Mouse (Mus musculus) midbrain, embryonic 10.5 days (tissue): ENCODE results near the gene Cd6. TPM values are rescaled to one million over a fixed set of nuclear protein-coding genes. Genes with fewer than 3 reads are reported as not detected.
A peak's percentile ranks its signal among the peaks of the same experiment; 100 is the strongest.

Source experiments
- DNase-seq: peaks from one replicate; pipeline ENCODE4 v3.0.0-alpha.2; 2017; ENCODE audit warnings: low spot score
- H3K27ac ChIP-seq: fragments of 300-500 bp; sonication (generic); replicated peaks from 2 replicates; pipeline ENCODE4 v1.5.1; 2016; ENCODE audit warnings: mild to moderate bottlenecking
- H3K27me3 ChIP-seq: fragments of 300-500 bp; sonication (generic); 2 replicates; pipeline ENCODE4 v1.6.1; 2016; ENCODE audit warnings: low read depth, mild to moderate bottlenecking; ENCODE audit not compliant: poor library complexity, severe bottlenecking
- H3K36me3 ChIP-seq: fragments of 300-500 bp; sonication (generic); 2 replicates; pipeline ENCODE4 v1.6.1; 2016; ENCODE audit warnings: mild to moderate bottlenecking, moderate library complexity
- H3K4me1 ChIP-seq: fragments of 300-500 bp; sonication (generic); 2 replicates; pipeline ENCODE4 v1.6.1; 2016
- H3K4me3 ChIP-seq: fragments of 300-500 bp; sonication (generic); 2 replicates; pipeline ENCODE4 v1.5.1; 2016; ENCODE audit warnings: mild to moderate bottlenecking, moderate library complexity
- H3K9me3 ChIP-seq: fragments of 300-500 bp; sonication (generic); replicated peaks from 2 replicates; pipeline ENCODE4 v1.6.1; 2016; ENCODE audit warnings: mild to moderate bottlenecking
- WGBS: fragments of 180-500 bp; shearing (Covaris S2); methylation state at CpG from one replicate; pipeline ENCODE4 v1.1.7; 2016; 5-methylcytosine and 5-hydroxymethylcytosine counted together
- polyA plus RNA-seq: library from polyadenylated mRNA; unstranded; fragments of >200 nt; fragmentation: Nextera tagmentation; extraction: Ambion mirVana; gene quantifications from 2 replicates; pipeline ENCODE4 v1.2.1, GENCODE M21; 2016

Gene Cd6
- polyA plus RNA-seq, 1 experiment from 2014 or later, result not detected

DNA sequence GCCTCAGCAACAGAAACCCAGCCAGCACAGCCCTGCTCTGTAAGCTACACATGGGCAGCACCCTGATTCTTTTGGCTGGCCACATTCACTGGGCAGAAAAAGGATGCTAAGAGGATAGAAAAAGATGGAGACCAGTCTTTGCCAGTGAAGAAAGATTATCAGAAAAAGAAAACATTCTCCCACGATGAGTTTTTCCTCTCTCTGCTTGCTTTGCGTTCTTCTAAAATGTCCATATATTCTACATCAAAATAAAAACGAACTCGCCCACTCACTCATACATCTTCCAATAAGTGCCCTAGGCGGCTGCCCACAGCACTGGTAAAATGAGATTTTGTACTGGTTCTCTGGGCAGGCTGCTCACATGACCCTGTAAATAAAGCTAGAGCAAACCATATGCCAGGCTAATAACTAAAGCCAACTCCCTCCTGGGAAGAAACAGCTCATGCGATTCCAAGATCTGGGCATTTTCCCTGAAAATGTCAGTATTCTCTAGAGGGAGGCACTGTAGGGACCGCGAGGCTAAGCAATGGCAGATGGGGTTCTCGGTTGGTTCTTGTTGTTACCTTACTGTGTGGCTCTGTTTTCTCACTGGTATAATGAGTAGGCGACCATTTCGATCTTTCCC lies 24.1 kb downstream of the Cd6 start:
- H3K4me1 ChIP-seq, result peaks cover 11% of the 10 kb centered on the region
- no peaks in the 10 kb centered on the region for H3K36me3 ChIP-seq
- H3K4me3 ChIP-seq, result no peak overlapping the region
- WGBS, result 93% methylated on average over 11 of the region's 11 CpGs
- H3K9me3 ChIP-seq, result no peaks in the 10 kb centered on the region
- DNase-seq, result no peak
- H3K27ac ChIP-seq, result no peak overlapping the region
- no peaks in the 10 kb centered on the region for H3K27me3 ChIP-seq

DNA sequence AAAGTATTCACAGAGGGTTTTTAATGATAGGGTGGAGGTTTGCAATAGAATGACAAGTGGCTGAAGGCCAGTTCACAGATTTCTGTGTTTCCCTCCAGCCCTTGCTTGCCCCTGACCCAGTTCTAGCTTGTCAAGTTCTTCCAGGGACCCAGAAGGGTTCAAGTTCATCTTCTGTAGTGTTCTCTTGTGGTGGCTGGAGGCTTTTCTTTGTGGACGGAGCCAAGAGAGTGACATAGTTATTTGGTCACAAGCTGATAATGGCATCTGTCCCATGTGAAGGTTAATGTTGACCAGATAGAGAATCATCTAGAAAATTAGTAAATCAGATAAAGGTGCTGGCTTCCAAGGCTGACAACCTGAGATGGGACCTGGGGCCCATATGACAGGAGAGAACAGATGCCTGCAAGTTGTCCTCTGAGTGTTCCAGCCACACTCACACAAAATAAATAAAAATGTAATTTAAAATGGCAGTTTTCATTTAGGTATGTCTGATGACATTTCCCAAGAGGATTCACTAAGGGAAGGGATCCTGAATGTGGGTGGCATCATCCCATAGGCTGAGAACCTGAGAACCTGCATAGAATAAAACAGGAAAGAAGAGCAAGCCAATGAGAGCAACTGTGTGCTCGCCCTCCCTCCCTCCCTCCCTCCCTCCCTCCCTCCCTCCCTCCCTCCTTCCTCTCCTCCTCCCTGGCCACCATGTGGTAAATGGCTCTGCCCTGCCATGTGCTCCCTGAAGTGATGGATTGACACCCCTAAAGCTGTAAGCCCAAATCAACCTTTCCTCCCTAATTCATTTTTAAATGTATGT lies 24.8 kb downstream of the Cd6 start:
- no peak for DNase-seq
- no peak overlapping the region for H3K27ac ChIP-seq
- no peaks in the 10 kb centered on the region; the same call in 1 of the 2 replicates for H3K27me3 ChIP-seq
- 87% methylated on average over 1 of the region's 2 CpGs for WGBS
- no peaks in the 10 kb centered on the region for H3K9me3 ChIP-seq
- peaks cover 9% of the 10 kb centered on the region for H3K4me1 ChIP-seq
- H3K4me3 ChIP-seq, result no peak overlapping the region
- H3K36me3 ChIP-seq, result no peaks in the 10 kb centered on the region

- WGBS, result 77% methylated on average over 5 of the region's 5 CpGs
- DNase-seq, result no peak
- no peaks in the 10 kb centered on the region for H3K4me1 ChIP-seq
Observed at GRCm38 (mm10) chr19:10803751-10804150, 26.1 kb downstream of the Cd6 start.

DNA sequence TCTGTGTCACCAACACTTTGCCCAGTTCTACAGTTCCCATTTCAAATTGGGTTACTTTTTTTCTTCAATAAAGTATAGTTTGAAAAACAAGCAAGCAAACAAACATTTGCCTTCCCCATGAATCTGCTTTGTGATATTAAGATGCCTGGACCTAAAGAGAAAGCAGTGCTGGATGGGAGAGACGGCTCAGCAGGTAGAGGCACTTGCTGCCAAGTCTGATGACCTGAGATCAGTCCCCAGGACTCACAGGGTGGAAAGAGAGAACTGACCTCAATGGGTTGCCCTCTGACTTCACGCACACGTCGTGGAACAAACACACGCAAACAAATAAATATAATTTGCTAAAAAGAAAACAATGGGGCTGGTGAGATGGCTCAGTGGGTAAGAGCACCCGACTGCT lies 28.0 kb downstream of the Cd6 start:
- H3K4me3 ChIP-seq, result no peak overlapping the region
- 84% methylated on average over 6 of the region's 6 CpGs for WGBS

More at GRCm38 (mm10) chr19:10803751-10804150, 26.1 kb downstream of the Cd6 start:
- Histone ChIP-seq H3K4me3 (no peak overlapping the region), H3K36me3 (no peaks in the 10 kb centered on the region), H3K9me3 (no peaks in the 10 kb centered on the region), H3K27me3 (no peaks in the 10 kb centered on the region; the same call in 1 of the 2 replicates), H3K27ac (no peak overlapping the region)

GRCm38 (mm10) chr19:10801070-10801469 lies 28.8 kb downstream of the Cd6 start:
- Histone ChIP-seq H3K36me3 (no peaks in the 10 kb centered on the region), H3K27me3 (no peaks in the 10 kb centered on the region; the same call in 1 of the 2 replicates), H3K4me1 (no peaks in the 10 kb centered on the region), H3K4me3 (no peak overlapping the region), H3K27ac (no peak overlapping the region), H3K9me3 (no peaks in the 10 kb centered on the region)
- WGBS, result 85% methylated on average over 6 of the region's 6 CpGs
- no peak for DNase-seq

More for the DNA sequence above, 28.0 kb downstream of the Cd6 start:
- H3K27me3 ChIP-seq, result no peaks in the 10 kb centered on the region; the same call in 1 of the 2 replicates
- DNase-seq, result no peak
- H3K4me1 ChIP-seq, result no peaks in the 10 kb centered on the region
- H3K27ac ChIP-seq, result no peak overlapping the region
- no peaks in the 10 kb centered on the region for H3K9me3 ChIP-seq
- no peaks in the 10 kb centered on the region for H3K36me3 ChIP-seq

- Histone ChIP-seq H3K4me3 (no peak overlapping the region), H3K9me3 (no peaks in the 10 kb centered on the region), H3K36me3 (no peaks in the 10 kb centered on the region), H3K27ac (no peak overlapping the region), H3K4me1 (no peaks in the 10 kb centered on the region), H3K27me3 (no peaks in the 10 kb centered on the region; the same call in 1 of the 2 replicates)
- 94% methylated on average over 17 of the region's 17 CpGs for WGBS
- DNase-seq, result no peak
Observed at GRCm38 (mm10) chr19:10799155-10799554, 30.7 kb downstream of the Cd6 start.

DNA sequence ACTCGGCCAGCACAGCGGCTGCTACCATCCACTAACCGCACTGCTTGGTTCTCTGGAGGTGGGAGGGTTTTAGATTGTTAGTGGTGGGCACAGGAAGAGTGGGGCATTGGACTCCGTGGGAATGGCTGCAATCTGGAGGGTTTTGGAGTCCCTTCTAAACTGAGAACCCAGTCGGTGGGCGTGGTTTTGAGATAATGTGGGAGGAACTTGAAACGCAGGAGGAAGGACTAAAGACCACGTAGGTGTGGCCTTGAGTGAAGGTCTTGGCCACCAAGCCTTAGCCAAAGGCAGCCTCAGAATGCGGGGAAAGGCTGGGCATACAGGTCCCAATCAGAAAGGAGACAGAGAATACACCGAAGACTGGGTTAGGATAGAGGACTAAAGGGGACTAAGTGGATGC lies 31.3 kb downstream of the Cd6 start:
- no peaks in the 10 kb centered on the region for H3K36me3 ChIP-seq
- no peaks in the 10 kb centered on the region for H3K4me1 ChIP-seq
- no peak overlapping the region for H3K4me3 ChIP-seq
- no peak for DNase-seq
- WGBS, result 68% methylated on average over 10 of the region's 10 CpGs
- H3K27ac ChIP-seq, result no peak overlapping the region
- H3K9me3 ChIP-seq, result no peaks in the 10 kb centered on the region
- no peaks in the 10 kb centered on the region; the same call in 1 of the 2 replicates for H3K27me3 ChIP-seq

DNA sequence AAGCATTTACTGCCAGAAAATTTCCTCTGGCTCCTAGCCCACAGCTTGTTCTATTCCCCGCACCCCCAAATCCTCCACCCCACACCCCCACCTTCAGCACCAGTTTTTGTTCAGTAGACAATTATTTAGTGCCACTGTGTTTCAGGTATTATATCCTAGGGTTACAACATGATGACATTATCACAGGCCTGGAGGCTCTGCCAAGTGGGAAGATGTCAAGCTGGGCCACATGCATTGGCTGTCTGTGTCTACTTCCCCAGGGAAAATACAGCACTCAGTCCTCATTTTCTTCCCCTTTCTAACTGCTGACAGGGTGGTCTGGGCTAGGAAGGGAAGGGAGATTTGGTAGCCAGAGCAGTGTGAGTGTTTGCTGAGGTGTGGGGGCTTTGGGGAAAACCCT lies 34.9 kb downstream of the Cd6 start:
- Histone ChIP-seq H3K27me3 (no peaks in the 10 kb centered on the region), H3K27ac (no peak overlapping the region), H3K36me3 (no peaks in the 10 kb centered on the region), H3K9me3 (no peaks in the 10 kb centered on the region), H3K4me3 (no peak overlapping the region), H3K4me1 (peaks cover 3% of the 10 kb centered on the region)
- no peak for DNase-seq
- 98% methylated on average over 1 of the region's 1 CpGs for WGBS

DNA sequence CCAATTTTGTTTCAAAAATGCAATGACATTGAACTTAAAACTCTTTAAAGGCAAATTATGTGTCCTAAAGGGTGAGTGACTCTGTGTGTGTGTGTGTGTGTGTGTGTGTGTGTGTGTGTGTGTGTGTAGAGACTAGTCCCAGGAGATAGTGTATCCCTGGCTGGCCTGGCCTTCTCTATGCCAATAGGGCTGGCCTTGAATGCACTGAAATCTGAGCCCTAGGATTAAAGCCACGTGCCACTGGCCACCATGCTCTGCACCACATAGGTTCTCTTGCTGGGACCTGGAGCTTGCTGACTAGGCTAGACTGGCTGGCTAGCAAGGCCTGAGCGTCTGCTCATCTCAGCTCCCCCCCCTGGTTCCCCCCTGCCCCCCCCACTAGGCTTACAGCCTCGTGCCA lies 36.8 kb downstream of the Cd6 start:
- WGBS, result 57% methylated on average over 3 of the region's 3 CpGs
- Histone ChIP-seq H3K27me3 (no peaks in the 10 kb centered on the region), H3K36me3 (no peaks in the 10 kb centered on the region), H3K27ac (no peak overlapping the region), H3K9me3 (no peaks in the 10 kb centered on the region), H3K4me3 (no peak overlapping the region), H3K4me1 (peaks cover 10% of the 10 kb centered on the region)
- DNase-seq, result no peak

DNA sequence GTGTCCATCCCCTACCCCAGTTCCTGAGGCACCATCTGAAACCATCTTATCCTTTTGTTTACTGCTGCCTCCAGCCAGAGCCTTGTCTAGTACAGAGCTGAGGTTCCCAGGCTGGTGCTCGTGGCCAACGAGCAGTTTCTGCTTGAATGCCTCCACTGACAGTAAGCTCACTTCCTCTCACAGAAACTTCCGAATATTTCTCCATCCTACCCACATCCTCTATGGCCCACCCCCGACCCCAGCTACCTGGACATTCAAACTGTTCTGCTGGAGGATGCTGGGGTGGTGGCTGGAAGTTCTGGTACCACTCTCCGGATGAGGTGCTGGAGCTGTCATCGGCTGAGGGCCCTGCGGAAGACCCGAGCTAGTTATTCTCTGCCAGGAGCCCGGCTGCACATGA lies 39.5 kb downstream of the Cd6 start:
- no peak for DNase-seq
- H3K36me3 ChIP-seq, result no peaks in the 10 kb centered on the region
- no peak overlapping the region for H3K4me3 ChIP-seq
- no peaks in the 10 kb centered on the region for H3K9me3 ChIP-seq
- H3K27me3 ChIP-seq, result no peaks in the 10 kb centered on the region
- peaks cover 10% of the 10 kb centered on the region for H3K4me1 ChIP-seq
- 76% methylated on average over 9 of the region's 9 CpGs for WGBS
- H3K27ac ChIP-seq, result peak overlapping the region; percentile 59; the same call in 1 of the 2 replicates

- Histone ChIP-seq H3K4me3 (no peak overlapping the region), H3K9me3 (no peaks in the 10 kb centered on the region), H3K27me3 (no peaks in the 10 kb centered on the region), H3K27ac (no peak overlapping the region), H3K4me1 (peaks cover 13% of the 10 kb centered on the region), H3K36me3 (no peaks in the 10 kb centered on the region)
- WGBS, result 72% methylated on average over 9 of the region's 9 CpGs
- DNase-seq, result no peak
Observed at GRCm38 (mm10) chr19:10788242-10788641, 41.6 kb downstream of the Cd6 start.

DNA sequence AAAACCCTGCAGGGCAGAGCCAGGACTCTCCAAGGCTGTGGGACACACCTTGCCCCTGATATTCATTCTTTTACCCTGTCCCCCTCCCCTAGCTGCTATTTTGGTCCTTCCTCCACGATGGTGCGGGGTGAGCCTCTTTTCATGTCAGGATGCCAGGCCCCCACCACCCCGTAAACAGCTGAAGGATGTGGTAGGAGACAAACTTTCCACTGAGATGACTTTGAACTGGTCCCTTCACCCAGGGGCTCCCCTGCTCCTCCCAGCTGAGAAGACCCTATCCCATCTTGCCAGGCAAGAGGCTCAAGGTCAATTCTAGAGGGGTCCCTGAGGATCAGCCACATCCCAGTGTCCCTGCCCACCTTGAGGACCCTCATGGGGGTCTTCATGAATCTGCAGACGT lies 42.5 kb downstream of the Cd6 start:
- 87% methylated on average over 4 of the region's 4 CpGs for WGBS
- no peak overlapping the region for H3K4me3 ChIP-seq
- H3K36me3 ChIP-seq, result no peaks in the 10 kb centered on the region
- no peaks in the 10 kb centered on the region for H3K9me3 ChIP-seq
- DNase-seq, result no peak
- no peak overlapping the region for H3K27ac ChIP-seq
- H3K4me1 ChIP-seq, result peaks cover 13% of the 10 kb centered on the region
- no peaks in the 10 kb centered on the region for H3K27me3 ChIP-seq

DNA sequence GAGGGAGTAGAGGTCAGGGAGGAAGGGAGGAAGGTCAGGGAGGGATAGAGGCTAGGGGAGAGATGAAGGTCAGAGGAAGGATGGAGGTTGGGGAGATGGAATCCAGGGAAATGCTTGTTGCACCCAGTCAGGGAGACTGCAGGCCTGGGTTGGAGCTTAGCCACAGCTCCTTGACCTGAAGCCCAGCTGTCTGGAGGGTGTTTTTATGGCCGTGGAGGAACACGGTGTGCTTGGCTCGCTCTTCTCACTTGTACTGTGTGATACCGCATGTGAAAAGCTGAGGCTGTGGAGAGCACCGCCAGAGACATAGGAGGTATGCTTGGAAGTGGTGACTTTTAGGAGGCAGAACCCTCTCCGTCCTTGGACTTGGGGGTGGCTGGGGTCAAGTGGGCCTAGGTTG lies 43.1 kb downstream of the Cd6 start:
- H3K27me3 ChIP-seq, result no peaks in the 10 kb centered on the region
- DNase-seq, result no peak
- no peaks in the 10 kb centered on the region for H3K9me3 ChIP-seq
- no peak overlapping the region for H3K27ac ChIP-seq
- H3K4me1 ChIP-seq, result peaks cover 13% of the 10 kb centered on the region
- no peaks in the 10 kb centered on the region for H3K36me3 ChIP-seq
- H3K4me3 ChIP-seq, result no peak overlapping the region
- WGBS, result 87% methylated on average over 6 of the region's 6 CpGs
